Mouse (Mus musculus): ENCODE measurements around the gene Unc5a.

GRCm38 (mm10) chr13:54965256-54965655, 16.0 kb downstream of the Unc5a start:
- TF ChIP-seq GATA1 (IDR thresholded peaks at IDR 0.05; ENCODE audit: low read length) (no peak), TAL1 (IDR thresholded peaks at IDR 0.05; ENCODE audit: low read length) (no peak)

All from erythroblast, embryonic 14.5 days (primary cell).